Mouse (Mus musculus): Measurements from ENCODE around the gene 9530077C05Rik.

The 9530077C05Rik gene

GRCm38 (mm10) chr9:22457142-22457835 is 46.0 kb downstream of the 9530077C05Rik start:
- no peak for DNase-seq (ENCODE audit: low spot score)

- no peak for DNase-seq (ENCODE audit: low spot score)
Observed at GRCm38 (mm10) chr9:22461946-22462345, 50.6 kb downstream of the 9530077C05Rik start.

- DNase-seq (ENCODE audit: low spot score): no peak
Observed at GRCm38 (mm10) chr9:22466212-22466611, 54.9 kb downstream of the 9530077C05Rik start.

- DNase-seq (ENCODE audit: low spot score): no peak
Observed at GRCm38 (mm10) chr9:22467371-22468169, 56.3 kb downstream of the 9530077C05Rik start.

- no peak for DNase-seq (ENCODE audit: low spot score)
Observed at GRCm38 (mm10) chr9:22468170-22468898, 57.0 kb downstream of the 9530077C05Rik start.

- DNase-seq (ENCODE audit: low spot score): no peak
Observed at GRCm38 (mm10) chr9:22468899-22469259, 57.6 kb downstream of the 9530077C05Rik start.

GRCm38 (mm10) chr9:22469643-22470042 is 58.3 kb downstream of the 9530077C05Rik start, which contains the start of gene Rp9:
TSS of gene Rp9 (minus strand) at chr9:22469743.
- DNase-seq (ENCODE audit: low spot score): no peak

- DNase-seq (ENCODE audit: low spot score): peak; percentile 94
Observed at GRCm38 (mm10) chr9:22475424-22475868, 64.1 kb downstream of the 9530077C05Rik start, which contains the start of gene Bbs9. TSS of gene Bbs9 (plus strand) at chr9:22475715.

- no peak for DNase-seq (ENCODE audit: low spot score)
Observed at GRCm38 (mm10) chr9:22476265-22476664, 65.0 kb downstream of the 9530077C05Rik start.

GRCm38 (mm10) chr9:22478946-22479345 is 67.6 kb downstream of the 9530077C05Rik start:
- no peak for DNase-seq (ENCODE audit: low spot score)

- no peak for DNase-seq (ENCODE audit: low spot score)
Observed at GRCm38 (mm10) chr9:22483866-22484561, 72.7 kb downstream of the 9530077C05Rik start.

- no peak for DNase-seq (ENCODE audit: low spot score)
Observed at GRCm38 (mm10) chr9:22484562-22485308, 73.4 kb downstream of the 9530077C05Rik start.

- no peak for DNase-seq (ENCODE audit: low spot score)
Observed at GRCm38 (mm10) chr9:22486211-22486610, 74.9 kb downstream of the 9530077C05Rik start.

- DNase-seq (ENCODE audit: low spot score): no peak
Observed at GRCm38 (mm10) chr9:22488963-22489362, 77.7 kb downstream of the 9530077C05Rik start.
